Mouse (Mus musculus): Measurements from ENCODE around the gene H2afv. TPM values are rescaled to one million over a fixed set of nuclear protein-coding genes. Genes with fewer than 3 reads are reported as not detected.
"Not testable (repeated sequence)": the region's sequence is repeated elsewhere in the genome, so short reads cannot be mapped to it uniquely, and the experiment has no call there.

H2afv gene
- total RNA-seq, 2 experiments from 2014 or later: 44.2 to 70.3 TPM

DNA sequence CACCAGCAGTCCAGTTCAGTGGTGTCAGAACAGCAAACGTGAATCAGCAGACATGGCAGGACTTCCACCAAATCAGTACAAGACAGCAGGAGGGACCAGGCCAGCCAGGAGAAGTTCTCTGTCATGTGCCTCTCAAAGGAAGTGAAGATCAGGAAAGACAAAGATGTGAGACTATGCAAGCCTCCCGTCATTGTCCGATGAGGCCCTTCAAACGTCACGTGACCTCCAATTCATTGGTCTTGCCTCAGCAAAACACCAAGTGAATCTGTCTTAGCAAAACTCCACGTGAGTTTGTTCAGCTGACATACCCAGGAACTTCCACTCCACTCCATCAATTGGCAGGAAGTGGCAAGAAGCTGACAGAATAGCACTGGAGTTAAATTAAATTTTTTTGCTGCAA, 11.8 kb upstream of the H2afv start:
- TF ChIP-seq CTCF (IDR thresholded peaks at IDR 0.05): no peak
- DNase-seq: no peak
- no peak overlapping the region for H3K27ac ChIP-seq
- intact Hi-C loops (cut with DNase I): no loop called here
- no peak overlapping the region for H3K4me3 ChIP-seq

DNA sequence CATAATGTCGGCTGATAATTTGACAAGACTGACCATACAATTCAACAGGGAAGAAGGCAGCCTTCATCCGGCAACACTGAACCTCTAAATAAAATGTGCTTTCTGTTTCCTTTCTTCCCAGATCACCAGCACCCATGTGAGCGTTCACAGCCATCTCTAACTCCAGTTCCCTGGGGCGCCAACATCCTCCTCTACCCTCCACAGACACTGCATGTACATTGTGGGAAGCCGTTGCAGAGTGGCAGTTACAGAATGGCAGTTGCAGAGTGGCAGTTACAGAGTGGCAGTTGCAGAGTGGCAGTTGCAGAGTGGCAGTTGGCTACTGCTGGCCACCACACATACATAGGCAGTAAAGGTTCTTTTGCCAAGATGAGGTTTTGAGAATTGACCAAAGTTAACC, 3.9 kb upstream of the H2afv start:
- H3K27ac ChIP-seq; DNase-seq; intact Hi-C loops (cut with DNase I); H3K4me3 ChIP-seq: not testable (repeated sequence)

DNA sequence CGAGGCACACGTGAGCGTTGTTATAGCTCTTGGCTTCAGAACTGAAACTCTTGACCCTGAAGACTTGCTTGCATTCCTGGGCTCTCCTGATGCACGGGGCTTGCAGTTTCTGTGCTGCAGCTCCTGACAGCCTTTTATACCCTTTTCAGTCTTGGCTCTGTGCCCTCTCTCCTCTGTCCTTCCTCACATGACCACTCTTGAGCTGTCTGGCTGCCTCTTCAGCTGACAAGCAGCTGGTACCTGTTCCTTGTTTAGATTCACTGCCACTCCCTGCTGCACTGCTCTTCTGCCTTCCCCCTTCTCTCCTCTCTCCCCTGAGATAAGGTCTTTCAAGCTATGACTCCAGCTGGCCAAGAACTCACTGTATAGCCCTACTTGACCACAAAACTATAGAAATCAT, 3.2 kb upstream of the H2afv start:
- no peak for TF ChIP-seq CTCF (IDR thresholded peaks at IDR 0.05)
- Histone ChIP-seq H3K4me3 (no peak overlapping the region), H3K27ac (no peak overlapping the region)
- intact Hi-C loops (cut with DNase I): no loop called here
- DNase-seq: no peak

DNA sequence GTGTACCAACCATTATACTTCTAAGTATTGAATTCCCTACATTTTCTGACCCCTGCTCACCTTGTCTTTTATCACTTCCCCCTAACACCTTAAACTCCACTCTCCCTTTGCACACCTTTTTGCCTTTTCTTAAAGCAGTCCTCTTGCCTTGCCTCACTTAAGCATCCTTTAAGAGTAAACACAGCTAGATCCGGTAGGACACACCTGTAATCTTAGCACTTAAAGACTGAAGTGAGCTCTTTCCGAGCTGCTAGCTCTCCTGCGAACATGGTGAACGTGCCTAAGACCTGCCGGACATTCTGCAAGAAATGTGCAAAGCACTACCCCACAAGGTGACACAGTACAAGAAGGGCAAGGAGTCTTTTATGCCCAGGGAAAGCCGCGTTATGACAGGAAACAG, 1.7 kb upstream of the H2afv start:
- no peak overlapping the region for H3K27ac ChIP-seq
- H3K4me3 ChIP-seq: no peak overlapping the region
- DNase-seq: no peak
- intact Hi-C loops (cut with DNase I): loop anchor here (2.0 kb wide), 1 partner anchor 29 kb away; the partner anchor contains the start of gene Purb
- no peak for TF ChIP-seq CTCF (IDR thresholded peaks at IDR 0.05)

DNA sequence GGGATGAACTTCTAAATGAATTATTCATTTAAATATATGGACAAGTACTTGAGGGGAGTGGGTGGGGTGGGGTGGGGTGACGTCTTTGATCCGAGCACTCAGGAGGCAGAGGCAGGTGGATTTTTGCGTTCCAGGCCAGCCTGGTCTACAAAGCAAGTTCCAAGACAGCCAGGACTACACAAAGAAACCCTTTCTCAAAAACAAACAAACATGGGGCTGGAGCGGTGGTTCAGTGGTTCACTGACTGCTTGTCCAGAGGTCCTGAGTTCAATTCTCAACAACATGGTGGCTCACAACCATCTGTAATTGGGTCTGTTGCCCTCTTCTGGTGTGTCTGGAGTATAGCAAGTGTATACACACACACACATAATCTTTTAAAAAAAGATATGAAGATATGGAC, 1.2 kb upstream of the H2afv start:
- intact Hi-C loops (cut with DNase I): loop anchor here (2.0 kb wide), 1 partner anchor 29 kb away; the partner anchor contains the start of gene Purb

DNA sequence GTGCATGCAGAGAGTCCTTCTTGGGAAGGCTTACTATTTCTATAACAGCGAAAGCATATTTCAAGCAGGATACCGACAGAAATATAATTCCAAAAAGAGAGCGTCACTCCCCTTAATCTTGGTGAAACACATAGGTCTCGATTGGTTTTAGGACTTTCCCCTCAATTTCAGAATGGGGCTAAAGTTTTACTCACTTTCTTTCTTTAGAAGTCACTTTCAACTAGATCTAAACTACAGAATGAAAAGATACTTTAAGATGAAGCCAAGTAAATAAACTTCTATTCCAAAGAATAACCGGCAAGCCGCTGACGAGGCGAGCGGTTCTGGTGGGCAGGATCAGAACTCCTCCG, 541 bp downstream of the H2afv start:
- peak overlapping the region; percentile 87 for H3K4me3 ChIP-seq
- TF ChIP-seq CTCF (IDR thresholded peaks at IDR 0.05): no peak
- no peak for DNase-seq
- intact Hi-C loops (cut with DNase I): loop anchor here (2.0 kb wide), 1 partner anchor 31 kb away; the partner anchor contains the start of gene Purb
- peak overlapping the region; percentile 95 for H3K27ac ChIP-seq

More for the DNA sequence above, 1.2 kb upstream of the H2afv start:
- H3K27ac ChIP-seq: no peak overlapping the region
- no peak for TF ChIP-seq CTCF (IDR thresholded peaks at IDR 0.05)
- no peak overlapping the region for H3K4me3 ChIP-seq
- no peak for DNase-seq

DNA sequence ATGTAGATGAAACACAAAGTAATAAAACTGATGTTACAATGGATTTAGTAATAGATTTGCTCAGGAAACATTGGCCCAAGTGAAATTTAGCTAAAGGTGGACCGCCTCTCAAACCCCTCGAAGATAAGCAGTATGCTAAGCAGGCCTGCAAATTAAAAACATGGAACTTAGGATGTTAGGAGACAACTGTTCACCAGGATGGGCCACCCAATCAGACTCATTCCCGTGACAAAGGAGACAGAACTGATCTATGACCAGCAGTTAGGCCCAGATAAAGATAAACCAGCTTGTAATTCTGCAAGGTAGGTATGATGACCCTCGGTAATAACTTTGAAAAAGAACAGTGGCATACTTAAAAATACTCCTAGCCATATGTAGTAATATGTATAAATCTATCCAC, 1.1 kb downstream of the H2afv start:
- no peak for TF ChIP-seq CTCF (IDR thresholded peaks at IDR 0.05)
- no peak for DNase-seq
- intact Hi-C loops (cut with DNase I): no loop called here
- Histone ChIP-seq H3K27ac (peak overlapping the region; percentile 95), H3K4me3 (peak overlapping the region; percentile 87)

DNA sequence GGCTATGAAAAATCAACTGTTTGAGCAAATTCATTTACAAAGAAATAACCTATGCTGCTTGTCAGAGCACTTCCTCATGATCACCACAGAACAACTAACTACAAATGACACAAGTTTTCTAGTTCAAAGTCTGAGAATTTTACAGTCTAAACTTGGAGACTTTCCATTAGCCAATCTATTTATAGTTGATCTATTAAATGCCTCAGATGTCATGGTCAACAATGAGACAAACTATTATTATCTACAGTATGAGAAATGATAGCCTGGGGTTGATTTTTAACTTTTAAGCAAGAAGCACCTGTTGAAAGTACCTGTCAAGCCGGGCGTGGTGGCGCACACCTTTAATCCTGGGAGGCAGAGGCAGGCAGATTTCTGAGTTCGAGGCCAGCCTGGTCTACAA, 1.7 kb downstream of the H2afv start:
- TF ChIP-seq CTCF (IDR thresholded peaks at IDR 0.05): no peak
- intact Hi-C loops (cut with DNase I): no loop called here
- peak overlapping the region; percentile 49; the same call in 1 of the 2 replicates for H3K27ac ChIP-seq
- no peak overlapping the region; the same call in 1 of the 2 replicates for H3K4me3 ChIP-seq
- DNase-seq: no peak

DNA sequence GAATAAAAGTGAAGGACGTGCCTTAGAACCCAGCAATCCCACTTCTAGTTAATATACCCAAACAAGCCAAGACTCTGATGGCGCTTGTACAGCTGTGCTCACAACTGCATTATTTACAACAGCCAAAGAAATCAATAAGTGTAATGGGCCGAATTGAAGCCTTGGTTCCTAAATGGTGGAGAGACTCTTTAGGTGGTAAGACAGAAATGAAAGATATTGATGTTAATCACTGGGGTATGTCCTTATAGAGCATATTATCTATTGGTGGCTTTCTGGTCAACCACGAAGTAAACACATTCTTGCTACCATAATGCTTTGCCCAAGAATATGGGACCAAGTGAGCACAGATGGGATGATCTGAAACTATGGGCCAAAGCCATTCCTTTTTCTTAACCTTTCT, 4.1 kb downstream of the H2afv start:
- Histone ChIP-seq H3K4me3 (no peak overlapping the region), H3K27ac (no peak overlapping the region)
- no peak for TF ChIP-seq CTCF (IDR thresholded peaks at IDR 0.05)
- no peak for DNase-seq
- intact Hi-C loops (cut with DNase I): no loop called here

DNA sequence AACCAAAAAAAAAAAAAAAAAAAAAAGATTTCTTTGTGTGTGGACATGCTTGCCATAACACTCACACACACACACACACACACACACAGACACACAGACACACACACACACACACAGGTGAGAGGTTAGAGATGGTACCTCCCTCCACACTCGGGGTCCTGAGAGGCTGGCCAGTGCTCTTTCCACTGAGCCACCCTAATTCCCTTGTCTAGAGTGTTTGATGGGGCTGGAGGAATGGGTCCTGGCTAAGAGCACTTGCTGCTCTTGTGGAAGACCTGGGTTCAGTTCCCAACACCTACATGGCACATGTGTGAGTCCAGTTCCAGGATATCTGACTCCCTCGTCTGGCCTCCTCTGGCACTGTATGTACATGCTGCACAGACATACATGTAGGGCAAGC, 6.6 kb downstream of the H2afv start:
- intact Hi-C loops (cut with DNase I): no loop called here
- Histone ChIP-seq H3K27ac (no peak overlapping the region), H3K4me3 (no peak overlapping the region)
- no peak for DNase-seq
- TF ChIP-seq CTCF (IDR thresholded peaks at IDR 0.05): no peak

DNA sequence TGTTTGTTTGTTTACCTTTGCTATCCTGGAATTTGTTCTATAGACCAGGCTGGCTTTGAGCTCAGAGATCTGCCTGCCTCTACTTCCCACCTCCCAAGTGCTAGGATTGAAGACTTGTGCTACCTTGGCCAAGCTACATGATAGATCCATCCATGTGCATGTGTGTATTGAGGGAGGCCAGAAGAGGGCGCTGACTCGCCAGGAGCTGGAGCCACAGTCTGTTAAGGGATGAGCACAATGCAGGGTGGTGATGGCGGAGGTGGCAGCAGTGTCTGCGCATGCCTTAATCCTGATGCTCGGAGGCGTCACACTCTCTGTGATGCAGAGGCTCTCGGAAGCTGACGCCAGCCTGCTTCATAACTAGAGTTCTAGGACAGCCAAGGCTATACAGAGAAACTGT, 7.8 kb downstream of the H2afv start:
- intact Hi-C loops (cut with DNase I): no loop called here
- DNase-seq: peak; percentile 58
- peak; percentile 69 for TF ChIP-seq CTCF (IDR thresholded peaks at IDR 0.05)
- Histone ChIP-seq H3K4me3 (no peak overlapping the region), H3K27ac (no peak overlapping the region)

DNA sequence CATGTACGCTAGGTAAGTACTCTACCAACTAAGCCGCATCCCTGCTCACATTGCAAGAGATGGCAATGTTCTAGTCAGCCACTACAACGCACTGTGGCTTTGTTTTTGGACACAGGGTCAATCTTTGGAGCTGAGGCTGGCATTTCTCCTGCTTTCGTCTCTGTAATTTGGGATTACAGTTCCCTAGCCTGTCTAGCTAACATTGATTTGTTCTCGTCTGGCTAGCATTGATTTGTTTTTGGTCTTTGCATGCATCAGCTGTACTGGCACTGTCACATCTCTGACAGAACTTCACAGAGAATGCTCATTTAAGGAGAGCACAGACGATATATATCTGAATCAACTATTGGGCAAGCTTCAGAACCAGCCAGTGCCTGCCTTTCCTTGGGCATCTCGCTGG, 14.1 kb downstream of the H2afv start:
- intact Hi-C loops (cut with DNase I): no loop called here
- Histone ChIP-seq H3K27ac (no peak overlapping the region), H3K4me3 (no peak overlapping the region)
- no peak for TF ChIP-seq CTCF (IDR thresholded peaks at IDR 0.05)
- DNase-seq: no peak

DNA sequence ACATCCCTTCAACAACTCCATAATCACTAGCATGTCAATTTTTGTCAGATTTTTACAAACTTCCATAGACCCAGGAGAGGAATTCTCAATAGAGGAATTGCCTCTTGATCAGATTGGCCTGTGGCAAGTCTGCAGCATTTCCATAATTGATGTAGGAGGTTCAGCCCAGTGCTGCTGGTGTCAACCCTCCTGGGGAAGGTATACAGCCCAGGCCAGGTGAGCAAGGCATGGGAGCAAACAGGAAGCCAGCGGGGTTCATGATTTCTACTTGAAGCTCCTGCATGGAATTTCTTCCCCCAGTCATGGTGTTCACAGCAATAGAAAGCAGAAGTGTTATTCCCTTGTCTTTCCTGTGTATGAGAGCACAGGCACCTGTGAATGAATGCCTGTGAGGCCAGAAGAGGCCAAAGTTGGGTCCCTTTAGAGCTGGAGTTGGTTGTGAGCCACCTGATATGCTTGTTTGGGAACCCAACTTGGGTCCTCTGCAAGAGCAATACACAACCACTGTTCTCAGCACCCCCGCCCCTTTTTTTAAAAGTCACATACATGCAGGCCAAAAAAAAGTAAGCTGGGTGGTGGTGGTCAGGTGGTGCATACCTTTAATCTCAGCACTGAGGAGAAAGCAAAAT, 23.4 kb downstream of the H2afv start:
- intact Hi-C loops (cut with DNase I): no loop called here
- Histone ChIP-seq H3K27ac (no peak overlapping the region), H3K4me3 (no peak overlapping the region)
- no peak for TF ChIP-seq CTCF (IDR thresholded peaks at IDR 0.05)
- no peak for DNase-seq

DNA sequence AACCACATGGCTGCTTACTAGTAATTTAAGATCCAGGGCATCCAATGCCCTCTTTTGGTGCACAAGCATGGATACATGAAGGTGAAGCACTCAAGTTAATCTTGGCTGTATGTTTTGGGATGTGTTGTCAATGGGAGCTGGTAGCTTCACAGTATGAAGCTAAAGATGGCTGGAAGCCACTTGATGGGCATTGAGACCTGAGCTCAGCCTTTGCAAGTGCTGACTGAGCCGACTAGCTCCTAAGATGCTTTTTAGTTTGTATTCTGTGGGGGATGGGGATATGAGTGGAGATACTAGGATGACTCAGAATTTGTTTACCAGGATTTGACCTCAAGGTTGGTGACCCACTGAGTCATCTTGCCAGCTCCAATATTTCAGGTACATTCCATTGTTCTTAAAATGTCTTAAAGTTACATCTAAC, 23.9 kb downstream of the H2afv start:
- H3K4me3 ChIP-seq: no peak overlapping the region
- H3K27ac ChIP-seq: no peak overlapping the region
- DNase-seq: no peak
- intact Hi-C loops (cut with DNase I): no loop called here
- no peak for TF ChIP-seq CTCF (IDR thresholded peaks at IDR 0.05)

DNA sequence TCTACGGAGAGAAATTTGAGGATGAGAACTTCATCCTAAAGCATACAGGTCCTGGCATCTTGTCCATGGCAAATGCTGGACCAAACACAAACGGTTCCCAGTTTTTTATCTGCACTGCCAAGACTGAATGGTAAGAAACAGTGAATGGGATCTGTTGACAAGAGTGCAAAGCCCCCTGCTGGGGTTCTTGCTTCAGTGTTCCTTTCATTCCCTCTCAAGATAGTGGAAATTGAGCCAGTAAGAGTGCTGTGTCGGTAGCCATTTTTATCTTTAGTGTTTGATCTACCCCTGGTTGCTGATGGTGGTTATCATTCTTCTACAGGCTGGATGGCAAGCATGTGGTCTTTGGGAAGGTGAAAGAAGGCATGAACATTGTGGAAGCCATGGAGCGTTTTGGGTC, 25.1 kb downstream of the H2afv start:
- H3K27ac ChIP-seq; H3K4me3 ChIP-seq; DNase-seq; intact Hi-C loops (cut with DNase I): not testable (repeated sequence)

All from gastrocnemius, adult 2 months (tissue).